22 mouse cellular contexts compared by ENCODE assay signal in genomic region chr1:37045472-37045871, GRCm38 (mm10). TPM values are rescaled to one million over a fixed set of nuclear protein-coding genes. Genes with fewer than 3 reads are reported as not detected.
DNase-seq lines count a peak whose midpoint lies in the region; ATAC-seq and TF ChIP-seq lines count a peak whose summit lies in the region.
"Had no signal": no experiment of that assay in that cellular context is flagged by ENCODE, and none has a peak within 500 bp of the region (broad histone marks: within the 10 kb centered on the region; RNA-seq: fewer than 3 reads in every experiment).

No protein-coding gene starts in this region.

- H3K4me1 ChIP-seq in kidney, postnatal 0 days (replicated peaks; ENCODE audit: insufficient read depth, low read length): no peaks in the 10 kb centered on the region
- H3K4me1 ChIP-seq: forebrain, embryonic 15.5 days; heart, embryonic 13.5 days had no signal

- no peak overlapping the region for H3K27ac ChIP-seq in kidney, postnatal 0 days
- H3K27ac ChIP-seq: embryonic facial prominence, embryonic 15.5 days; forebrain, embryonic 15.5 days; heart, embryonic 13.5 days had no signal

- intact Hi-C loops in left cerebral cortex, postnatal 36 days (cut with DNase I): no loop called here

- no peak for ATAC-seq in kidney, postnatal 0 days (replicated peaks; ENCODE audit: low FRiP score, low read depth)
- ATAC-seq: CD4-positive, CD25-positive, alpha-beta regulatory T cell, adult 4 months; forebrain, embryonic 15.5 days; hindbrain, embryonic 16.5 days had no signal

- DNase-seq in embryo, embryonic 10.5 days (ENCODE audit: low spot score): peak; percentile 28
- DNase-seq in embryo, embryonic 10 days (ENCODE audit: low spot score): no peak
- DNase-seq in kidney, postnatal 0 days (ENCODE audit: low spot score): peak; percentile 20
- DNase-seq in kidney, adult 18-20 months: no peak
- DNase-seq in forelimb bud, embryonic 11.5 days (ENCODE audit: low read depth, low spot score): peak; percentile 67
- peak; percentile 69 for DNase-seq in mesoderm, embryonic 11.5 days (ENCODE audit: low read depth, low spot score)
- no peak for DNase-seq in adrenal gland, adult (ENCODE audit: inconsistent age in 2 of 2, low spot score in 1 of 2)
- no peak for DNase-seq in left cerebral cortex, postnatal 36 days (ENCODE audit: low spot score in 2 of 2)
- DNase-seq: adrenal gland, postnatal 14 days; B cell, adult 2 months; cerebellum, adult 11-12 months; cerebellum, postnatal 10 days; gastrocnemius, postnatal 14 days; kidney, adult 11 months had no signal

- no peaks in the 10 kb centered on the region; the same call in 1 of the 2 replicates for H3K9me3 ChIP-seq in kidney, postnatal 0 days (replicated peaks; ENCODE audit: low read length)
- H3K9me3 ChIP-seq: embryonic facial prominence, embryonic 15.5 days; forebrain, embryonic 15.5 days; G1E had no signal

- no peak overlapping the region for H3K4me2 ChIP-seq in kidney, postnatal 0 days (ENCODE audit: low read length)
- H3K4me2 ChIP-seq: embryonic facial prominence, embryonic 15.5 days; forebrain, embryonic 15.5 days; heart, embryonic 13.5 days had no signal

- H3K36me3 ChIP-seq in kidney, postnatal 0 days (ENCODE audit: insufficient read depth, low read length): no peaks in the 10 kb centered on the region
- H3K36me3 ChIP-seq: embryonic facial prominence, embryonic 15.5 days; forebrain, embryonic 15.5 days; G1E; heart, embryonic 13.5 days had no signal

- no peak overlapping the region for H3K4me3 ChIP-seq in kidney, postnatal 0 days (replicated peaks; ENCODE audit: low read depth, low read length)
- H3K4me3 ChIP-seq: embryonic facial prominence, embryonic 15.5 days; erythroblast, embryonic 14.5 days; forebrain, embryonic 15.5 days; heart, embryonic 13.5 days had no signal

- no peak overlapping the region for H3K9ac ChIP-seq in kidney, postnatal 0 days (ENCODE audit: low read depth, low read length)
- H3K9ac ChIP-seq: embryonic facial prominence, embryonic 15.5 days; forebrain, embryonic 15.5 days; heart, embryonic 13.5 days had no signal

- no peaks in the 10 kb centered on the region for H3K27me3 ChIP-seq in kidney, postnatal 0 days (ENCODE audit: insufficient read depth, low read length)
- H3K27me3 ChIP-seq: embryonic facial prominence, embryonic 15.5 days; forebrain, embryonic 15.5 days; heart, embryonic 13.5 days had no signal

- TF ChIP-seq CTCF in kidney, postnatal 0 days (IDR thresholded peaks at IDR 0.05; ENCODE audit: low read depth): no peak

- WGBS in kidney, postnatal 0 days: 30% methylated on average over 5 of the region's 5 CpGs

RNA-seq across cellular contexts. Expression of gene Vwa3b, which starts 19.1 kb away (rescaled TPM):
- polyA plus RNA-seq in kidney, postnatal 0 days (2015; fragmentation: Nextera tagmentation; extraction: Ambion mirVana): 0.15 and 0.24 TPM in 2 replicates
- 1 to 10 TPM; 2.4 to 3.9 TPM for total RNA-seq in left cerebral cortex, postnatal 36 days (2021)
- polyA plus RNA-seq: erythroblast, embryonic 14.5 days; forebrain, embryonic 11.5 days; G1E had no signal

Comparison
In these comparisons a context has a peak if more than half of its experiments do, and no peak if none do; other contexts are left out.
1. DNase-seq: peak in embryo, embryonic 10.5 days (single experiment), kidney, postnatal 0 days (single experiment), forelimb bud, embryonic 11.5 days (single experiment) and mesoderm, embryonic 11.5 days (single experiment); none in embryo, embryonic 10 days (single experiment), kidney, adult 18-20 months (single experiment), adrenal gland, adult (0 of 2) and left cerebral cortex, postnatal 36 days (0 of 2).